Mouse (Mus musculus) liver, embryonic 16.5 days (tissue): Measurements from ENCODE around the gene Slc12a5. TPM values are rescaled to one million over a fixed set of nuclear protein-coding genes. Genes with fewer than 3 reads are reported as not detected.
A peak's percentile ranks its signal among the peaks of the same experiment; 100 is the strongest.

ENCODE experiments used
- ATAC-seq: fragments of 200-750 bp; cut with Nextera tagmentation; 2 replicates; pipeline ENCODE4 v1.8.0; 2017; ENCODE audit warnings: low read depth, mild to moderate bottlenecking, moderate number of reproducible peaks, moderate library complexity
- H3K27ac ChIP-seq: fragments of 300-500 bp; sonication (generic); 2 replicates; pipeline ENCODE4 v1.5.1; 2014; ENCODE audit warnings: mild to moderate bottlenecking, low read length
- H3K27me3 ChIP-seq: fragments of 300-500 bp; sonication (generic); 2 replicates; pipeline ENCODE4 v1.6.1; 2014; ENCODE audit warnings: low read depth, low read length, mixed read lengths; ENCODE audit not compliant: control insufficient read depth, insufficient read depth
- H3K36me3 ChIP-seq: fragments of 300-500 bp; sonication (generic); 2 replicates; pipeline ENCODE4 v1.6.1; 2014; ENCODE audit warnings: mild to moderate bottlenecking; ENCODE audit not compliant: control insufficient read depth, insufficient read depth
- H3K4me1 ChIP-seq: fragments of 300-500 bp; sonication (generic); 2 replicates; pipeline ENCODE4 v1.6.1; 2014; ENCODE audit warnings: low read depth, low read length, mixed read lengths; ENCODE audit not compliant: control insufficient read depth
- H3K4me2 ChIP-seq: fragments of 300-500 bp; sonication (generic); 2 replicates; pipeline ENCODE4 v1.6.1; 2014; ENCODE audit warnings: low read depth, low read length, mixed read lengths
- H3K4me3 ChIP-seq: fragments of 300-500 bp; sonication (generic); 2 replicates; pipeline ENCODE4 v1.5.1; 2014; ENCODE audit warnings: low read depth, mild to moderate bottlenecking, low read length
- H3K9ac ChIP-seq: fragments of 300-500 bp; sonication (generic); 2 replicates; pipeline ENCODE4 v1.6.1; 2014; ENCODE audit warnings: low read depth, low read length
- H3K9me3 ChIP-seq: fragments of 300-500 bp; sonication (generic); replicated peaks from 2 replicates; pipeline ENCODE4 v1.6.1; 2016; ENCODE audit warnings: low read length; ENCODE audit not compliant: control insufficient read depth
- WGBS: fragments of 180-500 bp; shearing (Covaris S2); extraction: QIAGEN DNeasy Blood & Tissue Kit; methylation state at CpG from one replicate; pipeline ENCODE4 v1.1.7; 2014; ENCODE audit not compliant: insufficient replicate concordance; 5-methylcytosine and 5-hydroxymethylcytosine counted together
- polyA plus RNA-seq: library from polyadenylated mRNA; unstranded; fragments of >200 nt; fragmentation: Nextera tagmentation; extraction: Ambion mirVana; gene quantifications from 2 replicates; pipeline ENCODE4 v1.2.1, GENCODE M21; 2015

Slc12a5 gene
- polyA plus RNA-seq, 1 experiment from 2014 or later = 0.13 TPM

DNA sequence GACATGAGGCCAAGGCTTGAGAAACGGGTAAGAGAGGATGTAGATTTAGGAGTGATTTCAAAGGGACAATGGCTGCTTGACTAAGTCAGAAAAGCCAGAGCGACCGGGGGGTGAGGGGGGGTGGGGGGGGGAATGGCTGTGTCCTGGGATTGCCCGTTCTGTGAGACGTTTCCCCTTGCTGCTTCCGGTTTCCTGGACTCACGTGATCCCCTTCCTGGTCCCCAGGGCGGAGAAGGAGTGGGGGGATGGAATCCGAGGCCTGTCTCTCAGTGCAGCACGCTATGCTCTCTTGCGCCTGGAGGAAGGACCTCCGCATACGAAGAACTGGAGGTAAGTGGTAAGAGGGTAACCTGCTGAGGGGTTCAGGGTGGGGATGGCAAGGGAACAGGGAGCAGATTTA is 28.2 kb downstream of the Slc12a5 start:
- no peak for ATAC-seq
- H3K9ac ChIP-seq = no peak overlapping the region
- H3K27ac ChIP-seq = no peak overlapping the region
- H3K9me3 ChIP-seq = no peaks in the 10 kb centered on the region
- H3K4me1 ChIP-seq = no peaks in the 10 kb centered on the region
- no peak overlapping the region for H3K4me2 ChIP-seq
- no peaks in the 10 kb centered on the region for H3K27me3 ChIP-seq
- 39% methylated on average over 13 of the region's 13 CpGs for WGBS
- no peak overlapping the region for H3K4me3 ChIP-seq
- no peaks in the 10 kb centered on the region for H3K36me3 ChIP-seq

DNA sequence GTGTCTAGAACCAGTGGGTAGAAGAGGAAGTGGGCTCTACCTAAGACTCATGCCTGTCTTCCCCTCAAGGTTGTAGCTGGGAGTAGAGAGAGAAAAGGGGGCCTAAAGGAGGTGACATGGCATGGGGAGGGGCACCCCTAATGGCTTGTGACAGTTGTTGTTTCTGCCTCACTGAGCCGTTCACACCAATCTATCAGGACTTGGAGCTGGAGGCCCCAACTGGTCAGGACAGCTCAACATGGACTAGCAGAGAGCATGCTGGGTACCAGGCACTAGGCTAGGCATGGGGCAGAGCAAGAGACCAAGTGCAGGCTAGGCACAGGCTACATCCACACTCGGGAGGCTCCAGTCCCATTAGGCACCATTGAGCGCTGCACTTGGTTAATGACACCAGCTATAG is 30.5 kb downstream of the Slc12a5 start:
- Histone ChIP-seq H3K9me3 (no peaks in the 10 kb centered on the region), H3K27me3 (peaks cover 7% of the 10 kb centered on the region), H3K36me3 (no peaks in the 10 kb centered on the region), H3K4me1 (no peaks in the 10 kb centered on the region), H3K4me2 (no peak overlapping the region), H3K9ac (no peak overlapping the region), H3K4me3 (no peak overlapping the region), H3K27ac (no peak overlapping the region)
- no peak for ATAC-seq
- 56% methylated on average over 3 of the region's 3 CpGs for whole genome bisulfite sequencing

DNA sequence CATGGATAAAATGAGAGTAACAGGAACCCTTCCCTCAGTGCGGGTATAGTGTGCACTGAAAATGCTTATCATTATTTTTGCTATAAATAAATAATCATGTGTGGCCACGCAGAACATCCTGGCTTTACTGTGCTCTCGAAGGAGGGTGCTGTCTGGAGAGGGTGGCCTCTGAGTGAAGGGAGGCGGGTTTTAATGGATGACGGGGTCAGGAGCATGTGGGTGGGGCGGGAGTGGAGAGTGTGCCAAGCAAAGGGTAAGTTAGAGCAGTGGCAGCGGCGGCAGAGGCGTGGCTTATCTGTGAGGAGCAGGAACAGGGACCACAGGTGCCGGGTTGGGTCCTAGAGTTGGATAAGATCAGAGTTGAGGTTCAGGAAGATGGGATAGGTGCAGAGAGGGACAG is 31.2 kb downstream of the Slc12a5 start:
- Histone ChIP-seq H3K4me3 (no peak overlapping the region), H3K9me3 (no peaks in the 10 kb centered on the region), H3K27ac (no peak overlapping the region), H3K9ac (no peak overlapping the region), H3K4me2 (no peak overlapping the region), H3K4me1 (no peaks in the 10 kb centered on the region), H3K27me3 (peaks cover 14% of the 10 kb centered on the region), H3K36me3 (no peaks in the 10 kb centered on the region)
- peak; percentile 24; the same call in 1 of the 2 replicates for ATAC-seq
- WGBS = 20% methylated on average over 10 of the region's 10 CpGs

DNA sequence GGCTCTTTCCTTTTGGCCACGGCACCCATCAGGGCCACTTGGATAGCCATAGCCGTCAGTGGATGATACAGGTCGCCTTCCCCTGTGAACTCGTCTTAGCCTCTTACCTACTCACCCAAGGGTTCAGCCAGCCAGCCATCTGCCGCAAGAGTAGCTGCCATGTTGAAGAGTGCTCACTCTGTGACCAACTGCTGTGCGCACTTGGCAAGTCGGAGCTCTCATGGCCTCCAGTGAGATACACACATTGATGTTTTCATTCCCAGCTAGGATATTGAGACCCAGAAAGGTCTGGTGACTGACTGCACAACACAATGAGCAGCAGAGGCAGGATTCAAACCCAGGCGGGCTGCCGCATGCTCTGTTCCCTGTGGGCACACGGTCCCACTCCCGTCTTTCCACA is 33.6 kb downstream of the Slc12a5 start:
- no peak for ATAC-seq
- no peaks in the 10 kb centered on the region for H3K9me3 ChIP-seq
- 75% methylated on average over 11 of the region's 11 CpGs for WGBS
- H3K9ac ChIP-seq = no peak overlapping the region
- H3K27me3 ChIP-seq = peaks cover 35% of the 10 kb centered on the region
- no peaks in the 10 kb centered on the region for H3K36me3 ChIP-seq
- no peak overlapping the region for H3K4me3 ChIP-seq
- H3K4me2 ChIP-seq = no peak overlapping the region
- H3K27ac ChIP-seq = no peak overlapping the region
- no peaks in the 10 kb centered on the region; the same call in 1 of the 2 replicates for H3K4me1 ChIP-seq

DNA sequence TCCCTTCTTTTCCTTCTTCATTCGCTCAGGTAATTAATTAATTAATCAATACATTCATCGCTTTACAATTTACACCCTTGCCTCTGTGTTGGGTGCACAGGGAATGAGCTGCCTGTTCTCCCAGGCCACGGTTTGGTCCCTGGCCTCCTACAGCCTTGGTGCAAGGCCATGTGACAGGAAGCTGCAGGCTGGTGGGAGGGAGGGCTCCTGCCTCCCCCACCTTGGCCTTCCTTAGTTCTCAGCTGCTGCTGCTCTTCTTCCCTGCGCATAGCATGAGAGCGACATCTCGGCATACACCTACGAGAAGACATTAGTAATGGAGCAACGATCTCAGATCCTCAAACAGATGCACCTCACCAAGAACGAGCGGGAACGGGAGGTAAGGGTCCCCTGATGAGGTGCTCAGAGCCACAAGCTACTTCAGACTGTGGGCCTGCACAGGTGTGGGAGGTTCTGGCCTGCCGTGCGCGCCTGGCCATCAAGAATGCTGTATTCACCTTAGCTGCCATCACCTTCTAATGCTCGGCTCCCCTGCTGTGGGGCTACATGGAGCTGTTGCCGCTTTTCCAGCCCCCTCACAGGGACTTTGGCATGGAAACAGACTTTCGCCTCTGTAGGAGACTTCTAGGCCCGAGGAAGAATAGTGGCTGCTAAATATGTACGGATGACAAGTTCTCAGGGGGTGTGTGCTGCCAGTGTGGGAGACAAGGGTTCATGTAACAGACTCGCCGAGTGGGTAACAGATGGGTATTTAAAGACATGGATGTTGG is 34.2 kb downstream of the Slc12a5 start:
- H3K27me3 ChIP-seq = peaks cover 35% of the 10 kb centered on the region
- no peak for ATAC-seq

DNA sequence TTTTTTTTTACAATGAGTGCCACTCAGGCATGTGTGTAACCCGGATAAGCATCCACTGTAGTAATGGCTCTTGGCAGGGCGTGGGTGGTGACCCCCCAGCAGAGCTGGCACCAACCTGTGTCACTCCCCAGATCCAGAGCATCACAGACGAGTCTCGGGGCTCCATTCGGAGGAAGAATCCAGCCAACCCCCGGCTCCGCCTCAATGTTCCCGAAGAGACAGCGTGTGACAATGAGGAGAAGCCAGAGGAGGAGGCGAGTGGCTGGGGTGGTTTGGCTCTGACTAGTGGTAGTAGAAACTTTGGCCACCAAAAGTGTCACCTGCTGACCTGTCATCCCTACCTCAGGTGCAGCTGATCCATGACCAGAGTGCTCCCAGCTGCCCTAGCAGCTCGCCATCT is 35.4 kb downstream of the Slc12a5 start:
- no peak overlapping the region for H3K4me2 ChIP-seq
- no peaks in the 10 kb centered on the region; the same call in 1 of the 2 replicates for H3K4me1 ChIP-seq
- H3K27ac ChIP-seq = no peak overlapping the region
- no peak overlapping the region for H3K9ac ChIP-seq
- peaks cover under 1% of the 10 kb centered on the region; the same call in 1 of the 2 replicates for H3K36me3 ChIP-seq
- 59% methylated on average over 11 of the region's 11 CpGs for WGBS
- no peaks in the 10 kb centered on the region for H3K9me3 ChIP-seq
- H3K4me3 ChIP-seq = no peak overlapping the region
- peaks cover 35% of the 10 kb centered on the region for H3K27me3 ChIP-seq
- no peak for ATAC-seq

More for the DNA sequence above, 34.2 kb downstream of the Slc12a5 start:
- WGBS = 50% methylated on average over 21 of the region's 21 CpGs
- Histone ChIP-seq H3K9ac (no peak overlapping the region), H3K36me3 (no peaks in the 10 kb centered on the region), H3K4me3 (no peak overlapping the region), H3K4me2 (no peak overlapping the region), H3K9me3 (no peaks in the 10 kb centered on the region), H3K4me1 (no peaks in the 10 kb centered on the region; the same call in 1 of the 2 replicates), H3K27ac (no peak overlapping the region)

DNA sequence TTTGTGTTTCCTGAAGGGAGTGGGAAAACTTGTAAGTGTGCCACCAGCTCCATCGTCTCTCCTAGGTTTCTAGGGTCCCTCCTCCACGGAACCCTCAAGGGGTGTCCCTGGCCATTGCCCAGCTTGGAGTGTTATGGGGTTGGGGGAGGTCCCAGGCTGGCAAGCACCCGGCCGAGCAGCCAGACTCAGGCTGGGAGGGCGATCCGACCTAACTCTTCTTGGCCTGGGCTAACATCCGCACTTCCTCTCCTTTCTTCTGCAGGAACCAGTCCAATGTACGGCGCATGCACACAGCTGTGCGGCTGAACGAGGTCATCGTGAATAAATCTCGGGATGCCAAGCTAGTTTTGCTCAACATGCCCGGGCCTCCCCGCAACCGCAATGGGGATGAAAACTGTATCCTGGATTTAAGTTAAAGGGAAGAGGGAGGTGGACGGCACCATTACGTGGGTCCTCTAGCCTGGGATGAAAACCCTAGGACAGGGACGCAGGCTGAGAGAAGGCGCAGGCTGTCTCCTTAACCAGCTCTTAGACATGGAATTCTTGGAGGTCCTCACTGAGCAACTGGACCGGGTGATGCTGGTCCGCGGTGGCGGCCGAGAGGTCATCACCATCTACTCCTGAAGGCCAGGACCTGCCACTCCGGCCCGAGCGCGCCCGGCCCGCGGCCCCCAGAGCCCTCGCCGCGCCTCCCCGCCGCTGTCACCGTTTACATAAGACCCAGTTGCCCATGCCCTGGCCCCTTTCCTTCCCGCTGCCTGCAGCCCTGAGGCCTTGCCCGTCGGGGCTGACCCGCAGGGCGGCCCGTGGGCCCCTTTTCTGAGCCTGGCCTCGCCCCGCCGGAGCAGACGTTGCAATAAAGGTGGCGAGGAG is 36.5 kb downstream of the Slc12a5 start:
- H3K4me3 ChIP-seq = peak overlapping the region; percentile 39
- no peaks in the 10 kb centered on the region for H3K9me3 ChIP-seq
- no peak overlapping the region for H3K9ac ChIP-seq
- peaks cover 9% of the 10 kb centered on the region for H3K36me3 ChIP-seq
- no peak overlapping the region for H3K27ac ChIP-seq
- 7% methylated on average over 49 of the region's 49 CpGs for WGBS
- ATAC-seq = no peak
- peaks cover 35% of the 10 kb centered on the region for H3K27me3 ChIP-seq
- H3K4me2 ChIP-seq = peak overlapping the region; percentile 56
- no peaks in the 10 kb centered on the region; the same call in 1 of the 2 replicates for H3K4me1 ChIP-seq

DNA sequence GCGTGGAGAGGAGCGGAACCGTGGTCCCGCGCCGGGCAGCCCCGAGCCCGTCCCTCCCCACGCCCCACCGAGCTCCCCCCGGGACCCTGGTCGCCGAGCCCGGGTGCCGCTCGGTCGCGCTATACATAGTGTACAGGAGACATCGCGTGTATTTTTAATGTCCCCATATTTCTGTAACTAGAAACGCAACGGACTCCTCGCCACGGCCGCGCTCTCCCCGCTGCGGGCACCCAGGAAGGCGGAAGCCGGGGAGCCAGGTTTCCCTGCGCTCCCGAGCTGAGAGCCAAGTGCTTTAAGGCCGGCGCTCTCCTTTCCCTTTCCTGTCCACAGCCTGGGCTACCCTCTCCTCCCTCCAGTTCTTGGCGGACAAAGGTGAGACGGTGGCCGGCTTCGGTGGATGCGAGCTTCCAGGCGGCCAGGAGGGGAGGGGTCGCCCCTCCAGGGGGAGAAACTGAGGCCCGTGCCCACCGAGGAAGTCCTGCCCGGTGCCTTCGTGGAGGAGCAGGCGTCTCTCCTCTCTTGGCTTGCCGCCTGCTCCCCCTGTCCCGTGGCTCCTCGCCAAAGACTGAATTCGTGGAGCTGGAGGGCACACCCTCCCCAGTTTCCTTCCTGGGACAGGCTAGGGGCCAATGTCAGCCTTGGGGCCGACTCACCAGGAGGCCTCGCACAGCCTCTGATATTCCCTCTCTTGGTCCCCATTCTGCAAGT is 37.3 kb downstream of the Slc12a5 start:
- peaks cover 35% of the 10 kb centered on the region for H3K27me3 ChIP-seq
- no peaks in the 10 kb centered on the region; the same call in 1 of the 2 replicates for H3K4me1 ChIP-seq
- H3K9ac ChIP-seq = no peak overlapping the region
- peak overlapping the region; percentile 56 for H3K4me2 ChIP-seq
- no peaks in the 10 kb centered on the region for H3K9me3 ChIP-seq
- H3K27ac ChIP-seq = no peak overlapping the region
- H3K4me3 ChIP-seq = peak overlapping the region; percentile 39
- no peak for ATAC-seq
- 1% methylated on average over 52 of the region's 52 CpGs for WGBS
- H3K36me3 ChIP-seq = peaks cover 16% of the 10 kb centered on the region
